Mouse (Mus musculus): ENCODE measurements at regions not wholly inside any gene's neighbourhood (a gene's known extent, or its start where the extent isn't known, plus 50 kb on each side); places are given as distances from the start of the nearest gene placed in this dataset.
"Not testable (repeated sequence)": the region's sequence is repeated elsewhere in the genome, so short reads cannot be mapped to it uniquely, and the experiment has no call there.

DNA sequence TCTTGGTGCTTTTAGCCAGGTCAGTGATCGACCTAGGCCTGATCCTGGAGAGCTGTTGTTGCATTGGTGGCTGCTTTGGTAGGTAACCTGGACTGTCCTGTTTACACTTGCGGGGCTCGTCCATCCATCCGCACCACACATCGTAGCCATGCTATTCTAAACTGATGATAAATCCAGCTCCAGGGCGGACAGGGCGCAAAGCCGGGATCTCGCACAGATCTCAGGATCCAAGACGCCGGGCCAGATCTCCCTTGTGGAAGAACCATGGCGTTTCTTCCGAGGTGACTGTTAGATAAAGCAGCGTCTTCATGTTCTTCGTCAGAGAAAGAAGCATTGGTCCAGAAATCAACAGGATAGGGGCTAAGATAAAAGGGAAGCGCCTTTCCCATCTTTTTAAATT lies 115.6 kb downstream of the Sec16b start:
- in situ Hi-C loops (cut with MboI, MseI), result not testable (repeated sequence)

- in situ Hi-C loops (cut with MboI, MseI), result no loop called here
These were observed 126.1 kb downstream of the Sec16b start for GRCm38 (mm10) chr1:157632586-157632985.

DNA sequence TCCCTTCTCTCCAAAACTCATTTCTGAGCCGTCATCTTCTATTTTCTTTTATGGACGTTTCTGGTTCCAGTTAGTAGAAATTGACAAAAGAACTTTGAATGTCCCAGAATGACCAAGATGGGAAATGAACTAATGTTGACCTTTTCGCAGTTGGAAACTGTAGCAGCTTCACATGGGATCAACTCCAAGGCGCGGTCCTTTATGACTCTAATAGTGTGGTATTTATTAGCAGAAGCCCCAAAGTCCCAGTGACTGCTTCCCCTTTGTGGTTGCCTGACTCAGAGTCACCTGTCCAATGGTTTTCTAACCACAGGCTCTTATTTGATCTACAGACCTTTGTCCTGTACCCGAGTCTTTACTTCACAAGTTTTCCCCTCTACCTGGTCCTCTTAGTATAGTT lies 126.9 kb downstream of the Sec16b start:
- in situ Hi-C loops (cut with MboI, MseI), result no loop called here

- in situ Hi-C loops (cut with MboI, MseI), result no loop called here
These were observed 129.2 kb downstream of the Sec16b start for GRCm38 (mm10) chr1:157635776-157636175.

- in situ Hi-C loops (cut with MboI, MseI), result no loop called here
These were observed 137.0 kb downstream of the Sec16b start for GRCm38 (mm10) chr1:157643524-157643923.

- in situ Hi-C loops (cut with MboI, MseI), result no loop called here
These were observed 139.3 kb downstream of the Sec16b start for GRCm38 (mm10) chr1:157645682-157646421.

GRCm38 (mm10) chr1:157655446-157655845 lies 148.9 kb downstream of the Sec16b start:
- in situ Hi-C loops (cut with MboI, MseI), result no loop called here

DNA sequence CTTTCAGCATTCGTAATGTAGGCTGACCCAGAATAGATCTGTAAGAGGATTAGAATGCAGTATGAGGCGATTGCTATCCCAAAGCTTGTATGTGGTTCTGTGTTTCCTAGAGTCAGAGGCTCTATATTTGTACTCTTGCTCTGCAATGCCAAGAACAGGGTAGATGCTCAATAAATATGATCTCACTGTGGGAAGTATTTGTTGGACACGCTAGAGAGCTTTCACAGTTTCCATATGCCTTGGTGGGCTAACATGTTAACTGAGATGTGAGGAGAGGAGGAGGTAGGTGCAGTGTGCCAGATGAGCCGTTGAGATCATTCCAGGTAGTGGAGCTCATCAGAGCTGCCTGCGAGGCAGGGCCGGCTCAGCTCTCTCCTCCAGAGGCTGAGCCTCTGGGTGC lies 163.1 kb downstream of the Sec16b start:
- in situ Hi-C loops (cut with MboI, MseI), result no loop called here

DNA sequence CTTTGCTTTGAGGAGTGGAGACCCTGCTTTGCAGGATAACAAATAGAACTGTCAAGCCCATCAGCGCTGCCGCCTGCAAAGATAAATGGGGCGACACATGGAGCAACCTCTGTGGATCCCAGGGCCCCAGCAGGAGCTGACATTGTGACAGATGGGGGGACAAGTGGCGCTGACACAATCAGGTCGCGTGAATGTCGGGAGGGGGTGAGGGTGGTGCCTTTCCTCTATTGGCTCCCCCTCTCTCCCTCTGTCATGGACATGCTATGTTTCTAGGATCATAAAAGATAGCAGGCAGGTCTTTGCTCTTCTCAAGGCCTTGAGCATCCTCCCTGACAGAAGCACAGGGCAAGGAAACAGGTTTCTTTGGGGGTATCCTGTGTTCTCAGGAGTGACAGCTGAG lies 177.8 kb downstream of the Sec16b start:
- in situ Hi-C loops (cut with MboI, MseI), result no loop called here

DNA sequence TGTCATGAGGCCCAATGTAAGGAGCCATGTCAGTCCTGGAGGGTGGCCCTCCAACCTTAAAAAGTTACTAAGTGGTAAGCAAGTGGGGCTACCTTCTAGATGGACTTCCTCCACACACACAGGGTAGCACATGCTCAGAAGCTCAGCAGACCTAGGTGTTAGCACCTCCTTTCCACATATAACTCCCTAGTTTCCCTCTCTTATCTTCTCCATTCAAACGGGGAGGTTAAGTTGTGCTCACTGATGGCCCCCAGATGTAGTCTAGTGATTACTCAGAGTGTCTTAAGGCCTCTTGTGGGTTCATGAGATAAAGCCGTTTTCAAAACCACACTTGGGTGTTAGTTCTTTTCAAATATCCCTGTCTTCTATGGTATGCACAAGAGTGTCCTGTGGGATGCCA lies 188.7 kb downstream of the Sec16b start:
- in situ Hi-C loops (cut with MboI, MseI), result no loop called here

- in situ Hi-C loops (cut with MboI, MseI), result no loop called here
These were observed 197.1 kb downstream of the Sec16b start for GRCm38 (mm10) chr1:157703639-157704038.

- in situ Hi-C loops (cut with MboI, MseI), result no loop called here
These were observed 198.8 kb downstream of the Sec16b start for GRCm38 (mm10) chr1:157705364-157705763.

GRCm38 (mm10) chr1:157707256-157707655 lies 200.7 kb downstream of the Sec16b start:
- in situ Hi-C loops (cut with MboI, MseI), result no loop called here

DNA sequence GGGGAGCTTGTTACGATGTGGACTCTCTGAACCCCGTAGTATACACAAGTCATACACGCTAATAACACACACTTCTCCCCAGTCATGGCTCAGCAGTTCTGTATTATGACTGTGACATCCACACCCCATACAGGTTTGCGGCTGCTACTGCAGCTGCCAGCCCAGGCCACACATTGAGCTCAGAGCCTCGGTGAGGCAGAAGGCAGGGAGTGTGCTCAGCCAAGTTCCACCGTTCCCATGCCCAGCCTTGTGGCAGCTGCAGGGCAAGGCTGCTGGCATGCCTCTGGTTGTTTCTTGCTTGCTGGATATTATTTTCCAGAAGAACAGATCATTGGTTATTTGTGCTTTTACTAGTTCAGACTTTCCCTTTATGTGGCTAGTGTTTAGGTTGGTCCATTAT lies 202.6 kb downstream of the Sec16b start:
- in situ Hi-C loops (cut with MboI, MseI), result no loop called here

GRCm38 (mm10) chr1:157710870-157711269 lies 204.3 kb downstream of the Sec16b start:
- in situ Hi-C loops (cut with MboI, MseI), result no loop called here

DNA sequence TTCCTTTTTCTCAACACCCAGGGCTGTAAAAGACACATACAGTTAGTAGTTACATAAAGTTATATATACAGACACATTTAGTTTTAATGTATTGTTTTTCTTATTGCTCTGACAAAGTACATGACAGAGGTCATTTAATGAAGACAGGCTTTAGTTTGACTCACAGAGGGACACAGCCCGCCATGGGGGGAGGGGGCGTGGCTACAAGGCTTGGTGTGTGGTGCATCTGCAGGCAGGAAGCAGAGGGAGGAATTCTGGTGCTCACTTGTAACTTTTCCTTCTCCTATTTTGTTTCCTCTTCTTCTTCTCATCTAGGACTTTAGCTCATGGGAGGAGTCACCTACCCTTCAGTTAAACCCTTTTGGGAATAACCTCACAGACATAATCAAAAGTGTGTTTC lies 206.0 kb downstream of the Sec16b start:
- in situ Hi-C loops (cut with MboI, MseI), result no loop called here

GRCm38 (mm10) chr1:157713851-157714250 lies 207.3 kb downstream of the Sec16b start:
- in situ Hi-C loops (cut with MboI, MseI), result no loop called here

DNA sequence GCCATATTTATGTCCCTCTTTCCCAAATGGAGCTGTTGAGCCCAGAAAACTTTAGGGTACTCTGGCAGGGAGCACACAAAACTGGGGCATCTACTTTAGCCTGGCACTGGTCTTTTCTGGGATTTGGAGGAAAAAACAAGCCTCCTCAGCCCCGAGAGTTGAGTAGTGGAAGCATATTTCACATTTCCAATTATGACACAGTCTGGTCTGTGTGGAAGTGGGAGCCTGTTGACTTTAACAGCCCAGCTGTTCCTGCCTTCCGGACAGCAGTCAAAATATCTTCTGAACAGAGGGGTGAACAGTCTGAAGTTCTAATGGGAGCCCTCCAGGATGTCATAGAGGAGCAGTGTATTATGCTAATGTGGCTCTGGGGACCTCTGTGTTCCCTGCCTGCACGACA lies 209.1 kb downstream of the Sec16b start:
- in situ Hi-C loops (cut with MboI, MseI), result no loop called here

DNA sequence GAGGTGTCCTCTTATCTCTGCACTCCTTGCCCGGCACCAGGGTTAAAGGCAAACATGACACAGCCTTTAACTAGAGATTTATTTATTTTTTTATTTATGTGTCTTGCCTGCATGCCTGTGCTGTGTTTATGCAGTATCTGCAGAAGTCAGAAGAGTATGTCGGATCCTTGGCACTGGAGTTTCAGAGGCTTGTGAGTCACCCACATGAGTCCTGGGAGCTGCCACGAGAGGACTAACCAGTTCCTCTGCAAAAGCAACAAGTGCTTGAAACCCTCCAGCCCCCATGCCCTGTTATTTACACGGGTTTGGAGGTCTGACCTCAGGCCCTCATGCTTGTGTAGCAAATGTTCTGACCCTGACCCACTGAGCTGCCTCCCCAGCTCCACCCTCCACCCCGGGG lies 210.6 kb downstream of the Sec16b start:
- in situ Hi-C loops (cut with MboI, MseI), result no loop called here

GRCm38 (mm10) chr1:157721946-157722345 lies 215.4 kb downstream of the Sec16b start:
- in situ Hi-C loops (cut with MboI, MseI), result no loop called here

DNA sequence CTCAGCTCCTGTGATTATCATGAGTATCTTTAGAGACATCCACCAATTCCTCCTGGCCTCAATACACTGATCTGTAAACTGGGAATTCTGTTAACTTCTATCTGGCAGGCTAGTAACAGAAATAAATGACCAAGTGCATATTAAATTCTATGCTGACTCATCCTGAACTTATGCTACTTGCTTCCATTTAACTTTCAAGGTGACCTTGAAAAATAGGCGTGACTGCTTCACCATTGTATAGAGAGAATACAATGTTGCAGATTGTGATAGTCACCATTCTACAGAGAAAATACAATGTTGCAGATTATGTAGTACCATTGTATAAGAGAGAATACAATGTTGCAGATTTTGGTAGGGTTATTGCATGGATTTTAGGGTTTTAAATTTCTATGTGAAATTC lies 224.6 kb downstream of the Sec16b start:
- in situ Hi-C loops (cut with MboI, MseI), result no loop called here

GRCm38 (mm10) chr1:157740725-157741665 lies 234.5 kb downstream of the Sec16b start:
- in situ Hi-C loops (cut with MboI, MseI), result no loop called here

- in situ Hi-C loops (cut with MboI, MseI), result no loop called here
These were observed 239.1 kb downstream of the Sec16b start for GRCm38 (mm10) chr1:157745611-157746010.
